ENCODE assay signal across 8 mouse cellular contexts in genomic region chr8:115375361-115376047, GRCm38 (mm10).
DNase-seq lines count a peak whose midpoint lies in the region; ATAC-seq lines count a peak whose summit lies in the region.

No protein-coding gene starts in this region.

- no peaks in the 10 kb centered on the region for H3K36me3 ChIP-seq in heart, embryonic 12.5 days
- no peaks in the 10 kb centered on the region for H3K36me3 ChIP-seq in liver, embryonic 12.5 days

- ATAC-seq in cerebellum, adult (ENCODE audit: insufficient number of reproducible peaks, low FRiP score, low TSS enrichment), result peak; percentile 81
- ATAC-seq in heart, embryonic 12.5 days (ENCODE audit: insufficient number of reproducible peaks, low FRiP score), result peak; percentile 67
- ATAC-seq in liver, embryonic 12.5 days, result no peak

- DNase-seq in cerebellum, postnatal 4 days (ENCODE audit: low spot score in 2 of 2), result no peak
- peak; percentile 8 for DNase-seq in left cerebral cortex, postnatal 4 days
- no peak for DNase-seq in left cerebral cortex, postnatal 36 days (ENCODE audit: low spot score in 2 of 2)
- peak; percentile 4 for DNase-seq in lung, postnatal 36 days
- DNase-seq in c-Kit-positive CD71-positive TER-119-positive erythroid progenitor cells, embryonic 14.5 days (ENCODE audit: low spot score), result no peak

- 48% methylated on average over 8 of the region's 8 CpGs for WGBS in heart, embryonic 12.5 days
- WGBS in liver, embryonic 12.5 days (ENCODE audit: insufficient replicate concordance), result 61% methylated on average over 8 of the region's 8 CpGs

- 0 out of 2 replicates have a peak, but pooled peaks cover 4% of the 10 kb centered on the region for H3K27me3 ChIP-seq in heart, embryonic 12.5 days (replicated peaks)
- H3K27me3 ChIP-seq in liver, embryonic 12.5 days (replicated peaks), result no peaks in the 10 kb centered on the region

- H3K9me3 ChIP-seq in heart, embryonic 12.5 days (replicated peaks), result no peaks in the 10 kb centered on the region
- H3K9me3 ChIP-seq in liver, embryonic 12.5 days (replicated peaks), result no peaks in the 10 kb centered on the region

- H3K27ac ChIP-seq in heart, embryonic 12.5 days (ENCODE audit: poor library complexity, severe bottlenecking), result peak overlapping the region; percentile 8; the same call in 1 of the 2 replicates
- no peak overlapping the region for H3K27ac ChIP-seq in liver, embryonic 12.5 days

- H3K4me1 ChIP-seq in heart, embryonic 12.5 days (replicated peaks), result peaks cover 23% of the 10 kb centered on the region
- H3K4me1 ChIP-seq in liver, embryonic 12.5 days, result no peaks in the 10 kb centered on the region

- H3K4me3 ChIP-seq in heart, embryonic 12.5 days, result no peak overlapping the region
- no peak overlapping the region for H3K4me3 ChIP-seq in liver, embryonic 12.5 days

- intact Hi-C loops in left cerebral cortex, postnatal 4 days (cut with DNase I), result no loop called here
- intact Hi-C loops in left cerebral cortex, postnatal 36 days (cut with DNase I), result no loop called here

- H3K9ac ChIP-seq in heart, embryonic 12.5 days, result no peak overlapping the region
- H3K9ac ChIP-seq in liver, embryonic 12.5 days, result no peak overlapping the region

- H3K4me2 ChIP-seq in heart, embryonic 12.5 days, result no peak overlapping the region
- H3K4me2 ChIP-seq in liver, embryonic 12.5 days, result no peak overlapping the region

Comparison
In these comparisons a context has a peak if more than half of its experiments do, and no peak if none do; other contexts are left out.
1. DNase-seq: peak in left cerebral cortex, postnatal 4 days (single experiment) and lung, postnatal 36 days (single experiment); none in cerebellum, postnatal 4 days (0 of 2), left cerebral cortex, postnatal 36 days (0 of 2) and c-Kit-positive CD71-positive TER-119-positive erythroid progenitor cells, embryonic 14.5 days (single experiment).